Mouse (Mus musculus): Measurements from ENCODE around the gene Oosp2. TPM values are rescaled to one million over a fixed set of nuclear protein-coding genes. Genes with fewer than 3 reads are reported as not detected.

Gene Oosp2
- not detected in 2 replicates for polyA plus RNA-seq (2015; fragmentation: Nextera tagmentation; extraction: Ambion mirVana)

DNA sequence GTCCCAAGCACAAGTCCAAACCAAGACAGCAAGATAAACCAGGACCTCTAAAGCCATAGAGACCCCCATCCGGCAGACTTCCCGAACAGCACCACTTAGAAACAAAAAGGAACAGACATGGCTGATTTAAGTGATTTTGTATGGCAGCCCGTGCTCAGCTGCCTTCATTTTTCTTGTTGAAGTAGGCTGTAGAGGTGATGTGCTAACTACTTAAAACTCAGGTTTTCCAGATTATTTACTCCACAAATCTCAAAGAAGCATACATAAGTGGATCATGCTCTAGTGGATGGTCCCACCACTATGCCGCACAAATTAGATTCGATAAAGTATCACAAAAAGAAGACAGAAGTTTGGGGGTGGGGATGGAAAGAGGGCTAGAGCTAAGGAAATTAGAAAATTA, at the start of gene Oosp2:
Gene Oosp2, minus strand, starts transcription at position 101 of the 400 bp plus-strand sequence.
- Histone ChIP-seq H3K27ac (no peak within 1 kb of the TSS), H3K4me2 (no peak within 1 kb of the TSS), H3K9me3 (replicated peaks) (no peaks in the 10 kb centered on the region), H3K36me3 (no peaks in the 10 kb centered on the region), H3K4me3 (no peak within 1 kb of the TSS), H3K4me1 (replicated peaks) (no peaks in the 10 kb centered on the region), H3K9ac (no peak within 1 kb of the TSS), H3K27me3 (no peaks in the 10 kb centered on the region)
- 82% methylated on average over 5 of the region's 5 CpGs for WGBS
- ATAC-seq (replicated peaks; ENCODE audit: insufficient number of reproducible peaks, insufficient read depth, low FRiP score, low read depth), result no peak

DNA sequence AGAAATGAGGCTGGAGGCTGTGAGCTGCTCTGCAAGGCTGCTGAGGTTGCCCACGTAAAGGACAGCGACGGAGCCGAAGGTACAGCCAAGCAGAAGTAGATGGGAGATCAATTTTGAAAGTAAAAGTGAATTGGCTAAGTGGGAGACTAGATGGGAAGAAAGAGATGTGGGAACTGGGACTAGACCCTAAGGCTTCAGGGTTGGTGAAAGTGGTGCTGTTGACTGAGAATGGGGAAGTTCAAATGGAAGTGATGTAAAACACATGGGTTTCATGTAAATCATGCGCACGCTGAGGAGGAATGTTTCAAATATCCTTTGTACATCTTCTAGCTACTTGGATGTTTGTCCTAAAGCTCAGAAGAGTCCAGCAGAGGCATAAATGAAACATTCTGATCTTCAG, 38.0 kb upstream of the Oosp2 start:
- no peaks in the 10 kb centered on the region for H3K4me1 ChIP-seq (replicated peaks)
- ATAC-seq (replicated peaks; ENCODE audit: insufficient number of reproducible peaks, insufficient read depth, low FRiP score, low read depth), result no peak
- no peaks in the 10 kb centered on the region for H3K9me3 ChIP-seq (replicated peaks)

DNA sequence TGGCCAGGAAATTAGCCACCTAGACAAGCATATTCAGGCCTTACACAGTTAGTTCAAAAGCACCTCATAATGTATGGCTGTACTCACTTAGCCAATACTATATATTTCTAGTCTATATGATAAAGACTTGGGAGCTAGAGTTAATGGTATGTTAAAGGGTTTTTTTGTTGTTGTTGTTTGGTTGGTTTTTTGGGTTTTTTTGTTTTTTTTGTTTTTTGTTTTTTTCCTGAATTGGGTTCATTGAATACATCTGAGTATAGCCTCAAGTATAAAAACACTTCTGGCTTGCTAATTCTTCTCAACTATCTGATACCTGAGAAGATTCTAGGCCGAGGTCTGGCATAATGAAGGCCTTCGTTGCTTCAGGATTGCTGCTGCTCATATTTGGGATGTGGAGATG, 36.4 kb upstream of the Oosp2 start, which contains the start of gene Oosp3:
Gene Oosp3, plus strand, starts transcription at position 301 of the 400 bp plus-strand sequence.
- Histone ChIP-seq H3K9me3 (replicated peaks) (no peaks in the 10 kb centered on the region), H3K4me3 (no peak within 1 kb of the TSS), H3K36me3 (no peaks in the 10 kb centered on the region), H3K27me3 (no peaks in the 10 kb centered on the region), H3K4me1 (replicated peaks) (no peaks in the 10 kb centered on the region), H3K4me2 (no peak within 1 kb of the TSS), H3K27ac (no peak within 1 kb of the TSS), H3K9ac (no peak within 1 kb of the TSS)
- ATAC-seq (replicated peaks; ENCODE audit: insufficient number of reproducible peaks, insufficient read depth, low FRiP score, low read depth), result no peak
- 74% methylated on average over 2 of the region's 2 CpGs for WGBS

More for the DNA sequence above, 38.0 kb upstream of the Oosp2 start:
- H3K36me3 ChIP-seq, result no peaks in the 10 kb centered on the region
- H3K9ac ChIP-seq, result no peak overlapping the region
- no peaks in the 10 kb centered on the region for H3K27me3 ChIP-seq
- no peak overlapping the region for H3K4me3 ChIP-seq
- H3K27ac ChIP-seq, result no peak overlapping the region
- 82% methylated on average over 6 of the region's 6 CpGs for WGBS
- H3K4me2 ChIP-seq, result no peak overlapping the region

DNA sequence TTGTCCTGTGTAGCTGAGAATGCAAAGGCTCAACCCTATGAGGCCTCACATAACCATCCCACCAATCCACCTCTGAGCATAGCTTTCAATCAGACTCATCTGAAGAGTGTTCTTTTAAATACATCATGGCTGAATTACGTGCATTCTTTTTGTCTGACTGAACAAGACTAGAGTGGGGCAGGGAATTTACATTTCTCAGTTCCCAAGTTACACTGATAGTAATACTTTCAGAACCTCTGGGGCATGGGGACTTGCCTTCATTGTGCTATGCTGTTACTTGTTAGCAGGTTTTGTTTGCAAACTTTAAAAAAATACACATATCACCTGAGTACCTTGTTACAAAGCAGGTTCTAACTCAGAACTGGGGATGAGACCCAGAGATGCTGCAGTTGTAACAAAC, 31.1 kb upstream of the Oosp2 start:
- 48% methylated on average over 1 of the region's 1 CpGs for WGBS
- no peak for ATAC-seq (replicated peaks; ENCODE audit: insufficient number of reproducible peaks, insufficient read depth, low FRiP score, low read depth)
- no peak overlapping the region for H3K4me2 ChIP-seq

DNA sequence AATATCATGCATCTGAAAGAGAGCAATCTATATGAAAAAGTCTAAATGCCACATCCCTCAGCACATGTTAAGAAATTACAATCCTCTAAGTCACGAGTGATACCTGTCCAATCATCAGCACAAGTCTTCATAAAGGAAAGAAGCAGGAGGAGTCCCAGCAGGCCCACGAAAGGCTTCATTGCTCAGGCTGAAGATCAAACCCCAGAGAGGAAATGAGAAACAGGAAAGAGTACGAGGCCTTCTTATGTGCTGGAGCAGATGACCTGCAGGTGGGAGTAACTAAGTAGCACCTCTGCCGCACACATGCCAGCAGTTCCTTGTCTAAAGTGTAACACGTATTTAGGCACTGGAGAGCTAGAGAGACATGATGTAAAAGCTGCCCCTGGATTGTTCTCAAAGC, 30.5 kb upstream of the Oosp2 start, which contains the start of gene Oosp1:
Gene Oosp1, minus strand, starts transcription at position 312 of the 400 bp plus-strand sequence.
- WGBS, result 53% methylated on average over 5 of the region's 5 CpGs
- Histone ChIP-seq H3K9ac (no peak within 1 kb of the TSS), H3K4me1 (replicated peaks) (no peaks in the 10 kb centered on the region), H3K9me3 (replicated peaks) (no peaks in the 10 kb centered on the region), H3K27me3 (no peaks in the 10 kb centered on the region), H3K4me2 (no peak within 1 kb of the TSS), H3K4me3 (no peak within 1 kb of the TSS), H3K27ac (no peak within 1 kb of the TSS), H3K36me3 (no peaks in the 10 kb centered on the region)
- no peak for ATAC-seq (replicated peaks; ENCODE audit: insufficient number of reproducible peaks, insufficient read depth, low FRiP score, low read depth)

More for the DNA sequence above, 31.1 kb upstream of the Oosp2 start:
- Histone ChIP-seq H3K36me3 (no peaks in the 10 kb centered on the region), H3K4me3 (no peak overlapping the region), H3K4me1 (replicated peaks) (no peaks in the 10 kb centered on the region), H3K9ac (no peak overlapping the region), H3K9me3 (replicated peaks) (no peaks in the 10 kb centered on the region), H3K27ac (no peak overlapping the region), H3K27me3 (no peaks in the 10 kb centered on the region)

DNA sequence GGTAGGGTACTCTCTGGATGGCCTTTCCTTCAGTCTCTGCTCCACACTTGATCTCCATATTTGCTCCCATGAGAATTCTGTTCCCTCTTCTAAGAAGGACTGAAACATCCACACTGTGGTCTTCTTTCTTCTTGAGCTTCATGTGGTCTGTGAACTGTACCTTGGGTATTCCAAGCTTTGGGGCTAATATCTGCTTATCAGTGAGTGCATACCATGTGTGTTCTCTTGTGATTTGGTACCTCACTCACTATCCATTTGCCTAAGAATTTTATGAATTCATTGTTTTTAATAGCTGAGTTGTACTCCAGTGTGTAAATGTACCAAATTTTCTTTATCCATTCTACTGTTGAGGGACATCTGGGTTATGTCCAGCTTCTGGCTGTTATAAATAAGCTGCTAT, 1.2 kb upstream of the Oosp2 start:
- Histone ChIP-seq H3K36me3 (no peaks in the 10 kb centered on the region), H3K4me3 (no peak overlapping the region), H3K9me3 (replicated peaks) (no peaks in the 10 kb centered on the region), H3K4me2 (no peak overlapping the region), H3K9ac (no peak overlapping the region), H3K27me3 (no peaks in the 10 kb centered on the region), H3K4me1 (replicated peaks) (no peaks in the 10 kb centered on the region), H3K27ac (no peak overlapping the region)
- no peak for ATAC-seq (replicated peaks; ENCODE audit: insufficient number of reproducible peaks, insufficient read depth, low FRiP score, low read depth)

DNA sequence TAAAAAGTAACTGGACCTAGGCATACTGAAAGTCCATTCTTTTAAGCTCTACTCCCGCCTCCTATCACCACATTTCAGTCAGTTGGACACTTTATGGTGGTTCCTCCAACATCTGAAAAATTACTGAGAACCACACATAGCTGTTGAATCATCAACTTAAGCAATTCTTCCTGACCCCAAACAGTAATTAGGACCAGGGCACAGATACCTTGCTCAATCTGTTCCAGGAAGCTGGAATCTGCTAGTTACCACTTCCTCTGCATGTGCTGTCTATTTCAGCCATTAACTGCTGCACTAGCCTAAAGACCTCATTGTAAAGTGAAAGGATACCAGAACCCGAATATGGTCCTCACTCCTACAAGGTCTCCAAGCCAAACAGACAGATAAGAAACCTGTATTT, 1.2 kb downstream of the Oosp2 start:
- no peaks in the 10 kb centered on the region for H3K36me3 ChIP-seq
- H3K9ac ChIP-seq, result no peak overlapping the region
- no peak overlapping the region for H3K27ac ChIP-seq
- no peak for ATAC-seq (replicated peaks; ENCODE audit: insufficient number of reproducible peaks, insufficient read depth, low FRiP score, low read depth)
- WGBS, result 57% methylated on average over 2 of the region's 2 CpGs
- H3K9me3 ChIP-seq (replicated peaks), result no peaks in the 10 kb centered on the region
- H3K27me3 ChIP-seq, result no peaks in the 10 kb centered on the region
- no peaks in the 10 kb centered on the region for H3K4me1 ChIP-seq (replicated peaks)
- H3K4me3 ChIP-seq, result no peak overlapping the region
- no peak overlapping the region for H3K4me2 ChIP-seq

DNA sequence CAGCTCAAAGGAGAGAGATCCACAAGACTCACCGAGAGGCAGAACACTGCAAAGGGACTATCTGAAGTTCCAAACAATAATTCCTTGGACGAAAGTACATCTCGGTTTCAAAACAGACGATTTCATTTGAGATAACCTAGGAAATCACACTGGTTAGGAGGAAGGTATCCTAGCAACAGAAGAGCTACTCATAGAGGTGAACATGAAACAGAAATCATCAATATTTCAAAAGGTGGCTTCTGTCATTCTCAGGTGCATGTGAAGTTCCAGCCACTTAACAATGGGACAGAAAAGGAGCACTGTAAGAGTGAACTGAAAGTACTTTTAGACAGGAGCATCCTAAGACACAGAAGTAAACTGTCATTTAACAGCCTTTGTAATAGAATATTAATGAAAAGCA, 10.8 kb downstream of the Oosp2 start:
- ATAC-seq (replicated peaks; ENCODE audit: insufficient number of reproducible peaks, insufficient read depth, low FRiP score, low read depth), result no peak
- no peaks in the 10 kb centered on the region for H3K36me3 ChIP-seq
- 68% methylated on average over 4 of the region's 4 CpGs for WGBS
- no peak overlapping the region for H3K4me3 ChIP-seq
- H3K27ac ChIP-seq, result no peak overlapping the region
- no peaks in the 10 kb centered on the region for H3K9me3 ChIP-seq (replicated peaks)
- H3K4me1 ChIP-seq (replicated peaks), result no peaks in the 10 kb centered on the region
- H3K4me2 ChIP-seq, result no peak overlapping the region
- H3K9ac ChIP-seq, result no peak overlapping the region
- no peaks in the 10 kb centered on the region for H3K27me3 ChIP-seq

DNA sequence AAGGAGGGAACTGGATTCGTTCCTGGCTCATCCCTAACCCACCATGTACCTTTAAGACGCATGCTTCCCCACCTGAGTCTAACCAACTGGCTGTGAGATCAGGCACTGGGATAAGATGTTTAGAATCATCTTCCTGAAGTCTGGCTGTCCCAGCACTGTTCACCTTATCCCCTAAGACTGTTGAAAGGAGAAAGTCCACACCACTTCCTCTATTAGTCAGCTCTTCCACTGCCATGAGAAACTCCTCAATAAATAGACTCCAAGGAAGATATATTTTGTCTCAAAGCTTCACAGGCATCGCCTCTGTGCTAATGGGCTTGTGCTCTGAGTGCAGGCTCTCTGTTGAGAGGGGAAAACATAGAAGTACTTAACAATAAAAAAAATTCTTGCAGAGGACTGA, 14.2 kb downstream of the Oosp2 start:
- WGBS, result 74% methylated on average over 3 of the region's 3 CpGs
- Histone ChIP-seq H3K9ac (no peak overlapping the region), H3K4me2 (no peak overlapping the region), H3K4me1 (replicated peaks) (no peaks in the 10 kb centered on the region), H3K4me3 (no peak overlapping the region), H3K36me3 (no peaks in the 10 kb centered on the region), H3K27ac (no peak overlapping the region), H3K27me3 (no peaks in the 10 kb centered on the region), H3K9me3 (replicated peaks) (no peaks in the 10 kb centered on the region)
- no peak for ATAC-seq (replicated peaks; ENCODE audit: insufficient number of reproducible peaks, insufficient read depth, low FRiP score, low read depth)

DNA sequence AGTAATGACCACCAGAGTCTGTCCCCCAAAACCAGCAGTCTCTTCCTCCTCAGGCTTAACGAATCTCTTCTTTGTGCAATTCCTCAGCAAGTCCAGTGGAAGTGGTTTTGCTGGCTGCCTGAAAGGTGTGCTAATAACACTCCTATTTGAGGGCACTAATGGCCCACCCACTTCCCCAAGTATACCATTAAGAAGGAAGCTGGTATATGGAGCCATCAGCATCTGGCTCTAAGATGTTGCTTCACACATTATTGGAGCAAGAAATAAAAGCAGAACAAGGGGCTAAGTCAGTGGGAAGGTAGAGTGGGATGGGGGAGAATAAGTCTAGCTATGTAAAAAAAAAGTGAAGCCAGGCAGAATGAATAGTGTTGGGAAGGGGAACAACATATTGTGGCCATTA, 19.6 kb downstream of the Oosp2 start, which contains the start of gene Ms4a3:
Gene Ms4a3, minus strand, starts transcription at position 120 of the 400 bp plus-strand sequence.
- ATAC-seq (replicated peaks; ENCODE audit: insufficient number of reproducible peaks, insufficient read depth, low FRiP score, low read depth), result no peak
- Histone ChIP-seq H3K4me2 (no peak within 1 kb of the TSS), H3K27ac (no peak within 1 kb of the TSS), H3K4me3 (no peak within 1 kb of the TSS), H3K4me1 (replicated peaks) (no peaks in the 10 kb centered on the region), H3K9me3 (replicated peaks) (no peaks in the 10 kb centered on the region), H3K9ac (no peak within 1 kb of the TSS), H3K27me3 (no peaks in the 10 kb centered on the region), H3K36me3 (no peaks in the 10 kb centered on the region)
- 67% methylated on average over 1 of the region's 1 CpGs for WGBS

DNA sequence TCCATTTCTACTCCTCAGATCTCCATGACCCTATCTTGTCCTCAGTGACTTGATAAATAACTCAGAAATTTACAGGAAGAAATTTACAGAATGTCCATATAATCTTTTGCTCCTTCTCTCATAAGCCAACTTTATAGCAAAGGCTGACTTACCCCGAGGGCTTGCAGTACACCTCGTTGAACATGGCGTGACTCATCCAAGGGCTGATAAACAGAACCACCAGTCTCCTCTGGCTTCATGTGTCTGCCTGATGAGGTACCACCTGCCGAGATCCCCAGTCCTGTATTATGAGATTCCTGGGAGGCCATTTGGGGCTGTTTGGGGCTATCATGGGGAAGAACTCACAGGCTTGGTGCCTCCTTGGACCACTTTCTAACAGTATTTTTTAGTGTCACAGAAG, 21.3 kb downstream of the Oosp2 start:
- H3K36me3 ChIP-seq, result no peaks in the 10 kb centered on the region
- H3K9ac ChIP-seq, result no peak overlapping the region
- no peak overlapping the region for H3K4me3 ChIP-seq
- no peak overlapping the region for H3K4me2 ChIP-seq
- H3K27ac ChIP-seq, result no peak overlapping the region
- no peaks in the 10 kb centered on the region for H3K9me3 ChIP-seq (replicated peaks)
- WGBS, result 59% methylated on average over 4 of the region's 4 CpGs
- ATAC-seq (replicated peaks; ENCODE audit: insufficient number of reproducible peaks, insufficient read depth, low FRiP score, low read depth), result no peak
- H3K4me1 ChIP-seq (replicated peaks), result no peaks in the 10 kb centered on the region
- H3K27me3 ChIP-seq, result no peaks in the 10 kb centered on the region

DNA sequence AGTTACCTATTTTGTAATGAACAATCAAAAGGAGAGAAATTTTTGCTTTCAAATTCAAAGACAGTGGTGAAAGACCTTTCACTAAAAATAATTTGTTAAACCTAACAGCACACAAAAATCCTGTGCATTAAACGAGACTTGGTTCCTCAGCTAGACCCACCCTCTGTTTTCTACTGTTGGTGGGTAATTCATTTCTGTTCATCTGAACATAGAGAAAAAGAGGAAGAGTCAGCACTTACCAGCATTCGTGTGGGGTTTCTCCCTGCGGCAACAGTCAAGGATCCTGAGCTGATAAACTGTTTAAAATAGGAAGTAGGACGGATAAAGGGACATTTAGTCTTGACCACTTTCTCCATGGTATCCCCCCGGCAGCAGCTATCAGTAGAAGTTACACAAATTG, 24.8 kb downstream of the Oosp2 start:
- no peak overlapping the region for H3K27ac ChIP-seq
- no peak overlapping the region for H3K4me2 ChIP-seq
- no peak overlapping the region for H3K4me3 ChIP-seq
- WGBS, result 38% methylated on average over 5 of the region's 5 CpGs
- H3K9me3 ChIP-seq (replicated peaks), result no peaks in the 10 kb centered on the region
- ATAC-seq (replicated peaks; ENCODE audit: insufficient number of reproducible peaks, insufficient read depth, low FRiP score, low read depth), result no peak
- no peaks in the 10 kb centered on the region for H3K27me3 ChIP-seq
- H3K9ac ChIP-seq, result no peak overlapping the region
- H3K4me1 ChIP-seq (replicated peaks), result no peaks in the 10 kb centered on the region
- no peaks in the 10 kb centered on the region for H3K36me3 ChIP-seq

All from heart, embryonic 15.5 days (tissue).